ENCODE assay signal across 20 mouse cellular contexts in the genomic region with DNA sequence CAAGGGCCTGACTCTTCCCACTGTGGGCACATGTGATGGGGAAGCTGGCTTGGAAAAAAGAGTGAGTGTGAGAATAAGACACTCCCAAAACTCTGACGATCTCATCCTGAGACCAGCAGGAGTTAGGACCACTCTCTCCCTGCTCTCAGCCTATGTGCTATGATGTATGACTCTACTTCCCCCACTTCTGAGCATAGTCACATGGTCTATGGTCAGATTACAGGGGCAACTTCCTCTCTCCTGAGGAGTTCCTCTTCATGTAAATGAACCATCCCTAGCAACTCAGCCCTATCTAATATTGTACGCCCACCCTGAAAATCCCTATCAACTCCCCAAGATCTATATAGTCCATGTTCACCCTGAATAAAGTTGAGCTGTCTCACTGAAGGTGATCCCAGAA.
DNase-seq lines count a peak whose midpoint lies in the region; ATAC-seq lines count a peak whose summit lies in the region.
"Had no signal": no experiment of that assay in that cellular context is flagged by ENCODE, and none has a peak within 500 bp of the region (broad histone marks: within the 10 kb centered on the region; RNA-seq: fewer than 3 reads in every experiment).

No protein-coding gene starts in this region.

- peak; percentile 3 for DNase-seq in A20 (ENCODE audit: low read depth, low spot score)
- DNase-seq in thymus, postnatal 4 days: no peak
- no peak for DNase-seq in left cerebral cortex, postnatal 4 days
- no peak for DNase-seq in heart, postnatal 10 days
- DNase-seq: adrenal gland, adult 8-10 months; adrenal gland, postnatal 14 days; adrenal gland, postnatal 36 days; cerebellum, adult 11-12 months; cerebellum, adult 2 months; cerebellum, adult 9-10 months; cerebellum, postnatal 10 days; cerebellum, postnatal 25 days; embryo, embryonic 11 days had no signal

- intact Hi-C loops in left cerebral cortex, postnatal 4 days (cut with DNase I): no loop called here
- intact Hi-C loops in heart, postnatal 10 days (cut with DNase I): no loop called here

- ATAC-seq in common myeloid progenitor, adult 5-6 weeks (replicated peaks; ENCODE audit: low read depth, poor library complexity, severe bottlenecking): peak; percentile 68
- peak; percentile 75 for ATAC-seq in megakaryocyte, adult 5-6 weeks (ENCODE audit: poor library complexity, severe bottlenecking)
- 0 out of 2 replicates have a peak, but pooled peaks have one; percentile 25 for ATAC-seq in monocyte, adult 5-6 weeks (replicated peaks; ENCODE audit: insufficient number of reproducible peaks, low FRiP score, low TSS enrichment, poor library complexity, severe bottlenecking)
- ATAC-seq: activated CD4-positive, CD25-positive, alpha-beta regulatory T cell, adult 4 months; forebrain, embryonic 14.5 days; forebrain, embryonic 16.5 days; Patski had no signal

Comparison
In these comparisons a context has a peak if more than half of its experiments do, and no peak if none do; other contexts are left out.
1. ATAC-seq: peak in every context shown above with its lines; median percentile 75 in megakaryocyte, adult 5-6 weeks; 68 in common myeloid progenitor, adult 5-6 weeks; 25 in monocyte, adult 5-6 weeks.